Mouse (Mus musculus) neural tube, embryonic 12.5 days (tissue): ENCODE data around the gene Ogn. TPM values are rescaled to one million over a fixed set of nuclear protein-coding genes. Genes with fewer than 3 reads are reported as not detected.

Source experiments
- ATAC-seq: fragments of 200-750 bp; cut with Nextera tagmentation; 2 replicates; pipeline ENCODE4 v1.8.0; 2017; ENCODE audit warnings: low read depth, mild to moderate bottlenecking, moderate TSS enrichment, moderate library complexity; ENCODE audit not compliant: low FRiP score
- H3K27ac ChIP-seq: fragments of 300-500 bp; sonication (generic); 2 replicates; pipeline ENCODE4 v1.5.1; 2016
- H3K27me3 ChIP-seq: fragments of 300-500 bp; sonication (generic); replicated peaks from 2 replicates; pipeline ENCODE4 v1.6.1; 2016; ENCODE audit warnings: mild to moderate bottlenecking
- H3K36me3 ChIP-seq: fragments of 300-500 bp; sonication (generic); 2 replicates; pipeline ENCODE4 v1.6.1; 2016; ENCODE audit warnings: mild to moderate bottlenecking
- H3K4me1 ChIP-seq: fragments of 300-500 bp; sonication (generic); 2 replicates; pipeline ENCODE4 v1.6.1; 2016
- H3K4me2 ChIP-seq: fragments of 300-500 bp; sonication (generic); replicated peaks from 2 replicates; pipeline ENCODE4 v1.6.1; 2016; ENCODE audit warnings: mild to moderate bottlenecking
- H3K4me3 ChIP-seq: fragments of 300-500 bp; sonication (generic); 2 replicates; pipeline ENCODE4 v1.5.1; 2016
- H3K9ac ChIP-seq: fragments of 300-500 bp; sonication (generic); 2 replicates; pipeline ENCODE4 v1.6.1; 2016; ENCODE audit warnings: mild to moderate bottlenecking
- H3K9me3 ChIP-seq: fragments of 300-500 bp; sonication (generic); 2 replicates; pipeline ENCODE4 v1.6.1; 2016; ENCODE audit warnings: mild to moderate bottlenecking
- WGBS: fragments of 180-500 bp; shearing (Covaris S2); methylation state at CpG from one replicate; pipeline ENCODE4 v1.1.7; 2016; 5-methylcytosine and 5-hydroxymethylcytosine counted together
- polyA plus RNA-seq: library from polyadenylated mRNA; unstranded; fragments of >200 nt; fragmentation: Nextera tagmentation; extraction: Ambion mirVana; gene quantifications from 2 replicates; pipeline ENCODE4 v1.2.1, GENCODE M21; 2016

The Ogn gene
- polyA plus RNA-seq, 1 experiment from 2014 or later = 6.0 TPM

DNA sequence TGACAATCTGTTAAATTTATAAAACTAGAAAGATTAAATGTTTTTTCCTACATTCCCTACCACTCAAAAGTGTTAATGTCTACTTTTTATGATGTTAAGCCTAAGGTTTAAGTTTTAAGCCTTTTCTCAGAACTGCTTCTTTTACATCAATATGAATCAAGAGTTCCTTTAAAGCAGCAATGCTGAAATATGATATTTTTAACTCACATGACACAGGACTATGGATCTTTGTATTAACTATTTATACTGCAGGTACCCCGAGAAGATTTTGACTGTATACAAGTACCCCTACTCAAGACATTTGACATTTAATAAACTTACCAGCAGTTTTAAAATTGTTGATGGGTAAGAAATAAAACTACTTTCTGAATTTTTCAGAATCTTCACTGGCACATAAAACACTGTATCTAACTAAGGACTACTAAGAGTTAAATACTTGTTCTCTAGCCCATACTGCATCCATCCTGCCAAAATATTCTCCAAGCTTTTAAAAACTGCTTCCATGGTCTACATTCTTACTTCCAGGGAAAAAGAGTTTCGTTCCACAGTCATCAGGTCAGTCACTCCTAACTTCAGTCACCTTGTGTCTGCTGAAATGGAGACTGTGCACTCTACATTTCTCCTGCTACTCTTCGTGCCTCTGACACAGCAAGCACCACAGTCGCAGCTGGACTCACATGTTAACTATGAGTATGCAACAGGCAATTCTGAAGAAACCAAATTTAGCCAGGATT lies 910 bp downstream of the Ogn start:
- no peaks in the 10 kb centered on the region for H3K9me3 ChIP-seq
- no peak overlapping the region for H3K9ac ChIP-seq
- no peak overlapping the region for H3K27ac ChIP-seq
- 80% methylated on average over 4 of the region's 4 CpGs for WGBS
- H3K4me1 ChIP-seq = no peaks in the 10 kb centered on the region
- no peak for ATAC-seq
- H3K36me3 ChIP-seq = no peaks in the 10 kb centered on the region
- H3K4me2 ChIP-seq = no peak overlapping the region
- H3K27me3 ChIP-seq = no peaks in the 10 kb centered on the region
- H3K4me3 ChIP-seq = no peak overlapping the region

DNA sequence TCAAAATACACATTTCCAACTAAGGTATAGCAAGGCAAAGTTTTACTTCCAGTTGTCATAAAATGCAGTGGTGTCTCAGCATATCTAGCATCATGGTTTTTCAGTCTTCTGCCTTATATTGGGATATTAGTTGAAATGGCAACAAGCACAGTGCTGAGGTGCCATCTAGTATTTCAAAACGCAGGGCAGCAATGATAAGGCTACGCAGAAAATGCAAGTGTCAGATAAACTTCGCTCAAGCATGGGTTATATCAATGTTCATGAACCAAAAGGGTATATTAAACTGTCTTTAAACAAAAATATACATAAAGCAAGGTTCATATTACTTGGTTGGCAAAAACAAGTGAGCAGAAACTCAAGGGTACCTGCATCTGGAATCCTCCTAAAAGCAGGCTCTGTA lies 9.2 kb downstream of the Ogn start:
- Histone ChIP-seq H3K9ac (no peak overlapping the region), H3K36me3 (no peaks in the 10 kb centered on the region), H3K4me1 (no peaks in the 10 kb centered on the region), H3K9me3 (no peaks in the 10 kb centered on the region), H3K27ac (no peak overlapping the region), H3K4me2 (no peak overlapping the region), H3K27me3 (no peaks in the 10 kb centered on the region), H3K4me3 (no peak overlapping the region)
- ATAC-seq = no peak
- 91% methylated on average over 3 of the region's 3 CpGs for WGBS

DNA sequence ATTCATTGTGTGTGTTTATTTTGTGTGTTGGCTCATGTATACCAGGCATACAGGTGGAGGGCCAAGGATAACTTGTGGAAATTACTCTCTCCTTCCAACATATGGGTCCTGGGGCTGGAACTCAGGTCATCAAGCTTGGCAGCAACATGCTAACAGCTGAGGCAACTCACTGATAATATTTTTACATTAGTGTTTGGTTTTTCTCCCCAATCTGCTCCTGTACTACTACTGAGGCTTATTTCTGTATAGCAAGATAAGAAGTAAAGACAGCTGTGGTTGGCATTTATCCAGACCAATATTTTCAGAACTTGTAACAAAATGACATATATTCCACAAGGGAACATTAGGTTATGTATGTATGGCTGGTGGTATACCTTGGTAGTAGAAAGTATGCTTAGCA lies 10.5 kb downstream of the Ogn start:
- no peaks in the 10 kb centered on the region for H3K9me3 ChIP-seq
- no peaks in the 10 kb centered on the region for H3K4me1 ChIP-seq
- no peak overlapping the region for H3K4me2 ChIP-seq
- H3K27ac ChIP-seq = no peak overlapping the region
- no peaks in the 10 kb centered on the region for H3K36me3 ChIP-seq
- no peaks in the 10 kb centered on the region for H3K27me3 ChIP-seq
- ATAC-seq = no peak
- no peak overlapping the region for H3K4me3 ChIP-seq
- H3K9ac ChIP-seq = no peak overlapping the region

DNA sequence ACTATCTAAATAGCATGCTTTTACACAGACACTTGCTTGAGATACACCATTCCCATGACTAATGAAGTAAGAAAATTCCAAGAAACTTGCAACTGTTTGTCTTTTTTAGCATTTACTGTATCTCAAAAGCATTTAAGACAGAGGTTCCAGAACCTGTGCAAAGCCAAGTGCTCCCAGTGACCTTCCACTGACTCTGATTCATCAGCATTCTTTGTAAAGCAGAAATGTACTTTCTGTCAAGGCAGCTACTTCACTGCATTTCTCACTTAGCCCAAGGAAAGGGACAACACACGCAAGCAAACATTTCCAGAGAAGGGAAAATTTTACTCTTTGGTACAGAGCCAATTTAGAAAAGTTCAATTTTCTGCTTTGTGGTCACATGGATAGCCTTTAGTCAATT lies 15.4 kb downstream of the Ogn start:
- H3K27me3 ChIP-seq = no peaks in the 10 kb centered on the region
- H3K27ac ChIP-seq = no peak overlapping the region

DNA sequence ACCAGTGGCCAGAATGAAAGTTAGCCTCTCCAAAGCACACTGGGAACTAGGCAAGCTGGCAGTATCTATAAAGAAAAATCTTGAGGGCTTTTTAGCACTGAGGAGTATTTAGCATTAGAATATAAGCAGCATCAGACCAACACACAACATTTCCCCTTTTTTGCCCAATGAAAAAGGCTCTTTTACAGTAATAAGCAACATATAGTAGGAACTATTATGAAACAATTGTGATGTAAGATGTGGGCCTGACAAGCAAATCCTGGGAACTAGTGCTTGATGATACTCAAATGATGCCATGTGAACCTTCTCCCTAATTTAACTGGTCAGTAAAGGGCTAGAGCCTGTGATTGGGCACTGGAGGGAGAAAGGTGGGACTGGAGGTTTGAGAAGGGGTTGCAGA lies 20.3 kb downstream of the Ogn start:
- H3K4me1 ChIP-seq = no peaks in the 10 kb centered on the region
- H3K9me3 ChIP-seq = no peaks in the 10 kb centered on the region
- H3K27me3 ChIP-seq = no peaks in the 10 kb centered on the region
- no peak overlapping the region for H3K4me2 ChIP-seq
- H3K4me3 ChIP-seq = no peak overlapping the region
- no peak overlapping the region for H3K27ac ChIP-seq
- ATAC-seq = no peak
- H3K36me3 ChIP-seq = no peaks in the 10 kb centered on the region
- H3K9ac ChIP-seq = no peak overlapping the region

More for the DNA sequence above, 15.4 kb downstream of the Ogn start:
- no peak overlapping the region for H3K4me2 ChIP-seq
- 90% methylated on average over 1 of the region's 1 CpGs for WGBS
- H3K9ac ChIP-seq = no peak overlapping the region
- H3K4me3 ChIP-seq = no peak overlapping the region
- H3K36me3 ChIP-seq = no peaks in the 10 kb centered on the region
- ATAC-seq = no peak
- H3K4me1 ChIP-seq = no peaks in the 10 kb centered on the region
- no peaks in the 10 kb centered on the region for H3K9me3 ChIP-seq

DNA sequence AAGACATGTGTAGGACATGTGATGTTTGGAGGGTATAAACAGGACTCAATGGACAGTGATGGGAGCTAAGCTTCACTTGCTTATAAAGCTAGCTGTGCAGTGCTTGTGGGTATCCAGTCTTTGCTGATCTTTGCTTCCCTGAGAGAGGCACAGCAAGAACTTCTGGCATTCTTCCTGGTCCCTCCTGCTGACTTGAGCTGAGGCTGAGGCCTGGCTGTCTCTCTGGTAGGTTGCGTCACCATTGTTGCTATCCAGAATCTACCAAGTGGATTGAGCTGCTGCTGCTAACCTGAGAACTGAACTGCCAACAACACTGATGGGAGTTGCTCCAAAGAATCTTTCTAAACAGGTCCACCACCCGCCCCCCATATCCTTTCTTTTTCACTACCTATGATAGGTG lies 21.2 kb downstream of the Ogn start:
- Histone ChIP-seq H3K4me1 (no peaks in the 10 kb centered on the region), H3K9me3 (no peaks in the 10 kb centered on the region), H3K4me3 (no peak overlapping the region), H3K27ac (no peak overlapping the region), H3K36me3 (no peaks in the 10 kb centered on the region), H3K4me2 (no peak overlapping the region), H3K9ac (no peak overlapping the region), H3K27me3 (no peaks in the 10 kb centered on the region)
- 91% methylated on average over 2 of the region's 2 CpGs for WGBS
- ATAC-seq = no peak

DNA sequence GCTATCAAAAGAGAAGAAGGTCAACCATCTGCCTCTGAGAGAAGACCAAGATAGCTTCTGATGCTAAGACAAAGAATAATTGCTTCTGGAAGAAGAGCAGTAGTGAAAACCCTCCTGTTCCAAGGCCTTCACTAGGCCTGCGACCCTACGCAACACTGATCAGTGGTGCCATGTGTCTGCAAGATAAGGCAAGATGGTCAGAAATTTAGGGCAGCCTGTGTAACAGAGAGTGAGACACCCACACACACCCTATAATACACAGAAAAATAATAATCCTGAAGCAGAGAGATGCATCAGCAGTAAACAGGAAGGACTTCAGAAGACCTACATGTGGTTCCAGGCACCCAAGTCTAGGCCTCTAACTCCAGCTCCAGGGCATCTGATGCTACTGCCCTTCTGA lies 32.1 kb downstream of the Ogn start:
- no peak for ATAC-seq
- no peak overlapping the region for H3K4me3 ChIP-seq
- no peak overlapping the region for H3K9ac ChIP-seq
- H3K4me1 ChIP-seq = no peaks in the 10 kb centered on the region
- no peak overlapping the region for H3K4me2 ChIP-seq
- 100% methylated on average over 2 of the region's 2 CpGs for WGBS
- no peaks in the 10 kb centered on the region for H3K36me3 ChIP-seq
- H3K27ac ChIP-seq = no peak overlapping the region
- no peaks in the 10 kb centered on the region for H3K9me3 ChIP-seq
- no peaks in the 10 kb centered on the region for H3K27me3 ChIP-seq

DNA sequence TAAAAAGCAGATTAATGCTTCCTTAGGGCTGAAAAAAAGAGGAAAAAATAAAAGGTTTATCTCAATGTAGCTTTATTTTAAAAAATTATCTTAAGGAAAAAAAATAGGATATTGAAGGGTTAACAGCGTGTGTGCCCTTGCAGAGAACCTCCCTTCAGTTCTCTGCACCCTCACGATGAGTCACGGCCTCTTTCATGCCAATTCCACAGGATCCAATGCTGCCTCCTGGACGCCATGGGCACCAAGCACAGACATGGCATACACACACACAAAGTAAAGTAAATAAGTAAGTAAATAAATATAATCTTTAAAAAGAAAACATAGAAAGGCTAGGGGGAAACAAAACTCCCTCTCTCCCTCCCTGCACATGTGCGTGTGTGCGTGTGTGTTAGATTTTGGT lies 34.8 kb downstream of the Ogn start:
- Histone ChIP-seq H3K27me3 (no peaks in the 10 kb centered on the region), H3K4me1 (no peaks in the 10 kb centered on the region), H3K9me3 (no peaks in the 10 kb centered on the region), H3K27ac (no peak overlapping the region), H3K4me2 (no peak overlapping the region), H3K9ac (no peak overlapping the region), H3K36me3 (no peaks in the 10 kb centered on the region), H3K4me3 (no peak overlapping the region)
- no peak for ATAC-seq
- 86% methylated on average over 6 of the region's 6 CpGs for WGBS

DNA sequence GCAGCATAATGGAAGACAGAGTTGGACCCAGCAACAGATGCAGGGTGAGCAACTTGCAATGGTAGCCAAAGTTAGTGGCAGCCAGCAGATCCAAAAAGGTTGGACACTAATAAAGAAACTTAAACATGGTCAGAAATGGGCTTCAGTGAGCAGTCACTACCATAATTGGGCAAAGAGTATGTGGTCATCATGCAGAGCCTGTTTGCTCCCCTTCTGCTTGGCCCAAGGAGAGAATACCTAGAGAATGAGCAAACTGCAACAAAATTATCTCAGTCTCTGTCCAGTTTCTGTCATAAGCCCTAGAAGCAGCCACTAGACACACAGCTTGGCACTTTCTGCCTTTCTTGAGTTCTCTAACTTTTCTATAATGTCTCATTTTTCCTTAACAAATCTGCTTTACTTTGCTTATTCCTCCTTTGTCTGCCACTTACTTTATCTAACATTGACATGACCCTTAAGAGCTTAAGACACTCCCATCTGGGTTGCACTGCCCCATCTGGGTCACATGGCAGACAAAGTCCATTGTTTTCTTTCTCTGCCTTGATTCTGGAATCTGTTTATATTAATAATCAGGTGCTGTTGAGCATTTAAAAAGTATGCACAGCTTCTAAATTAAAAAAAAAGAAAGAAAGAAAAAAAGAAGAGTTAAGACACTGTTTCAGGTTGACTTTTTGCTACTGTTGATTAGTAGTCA lies 36.0 kb downstream of the Ogn start:
- no peaks in the 10 kb centered on the region for H3K9me3 ChIP-seq
- ATAC-seq = no peak
- H3K4me2 ChIP-seq = no peak overlapping the region
- H3K36me3 ChIP-seq = no peaks in the 10 kb centered on the region
- H3K27me3 ChIP-seq = no peaks in the 10 kb centered on the region
- no peak overlapping the region for H3K9ac ChIP-seq
- H3K4me1 ChIP-seq = no peaks in the 10 kb centered on the region
- H3K4me3 ChIP-seq = no peak overlapping the region
- no peak overlapping the region for H3K27ac ChIP-seq

DNA sequence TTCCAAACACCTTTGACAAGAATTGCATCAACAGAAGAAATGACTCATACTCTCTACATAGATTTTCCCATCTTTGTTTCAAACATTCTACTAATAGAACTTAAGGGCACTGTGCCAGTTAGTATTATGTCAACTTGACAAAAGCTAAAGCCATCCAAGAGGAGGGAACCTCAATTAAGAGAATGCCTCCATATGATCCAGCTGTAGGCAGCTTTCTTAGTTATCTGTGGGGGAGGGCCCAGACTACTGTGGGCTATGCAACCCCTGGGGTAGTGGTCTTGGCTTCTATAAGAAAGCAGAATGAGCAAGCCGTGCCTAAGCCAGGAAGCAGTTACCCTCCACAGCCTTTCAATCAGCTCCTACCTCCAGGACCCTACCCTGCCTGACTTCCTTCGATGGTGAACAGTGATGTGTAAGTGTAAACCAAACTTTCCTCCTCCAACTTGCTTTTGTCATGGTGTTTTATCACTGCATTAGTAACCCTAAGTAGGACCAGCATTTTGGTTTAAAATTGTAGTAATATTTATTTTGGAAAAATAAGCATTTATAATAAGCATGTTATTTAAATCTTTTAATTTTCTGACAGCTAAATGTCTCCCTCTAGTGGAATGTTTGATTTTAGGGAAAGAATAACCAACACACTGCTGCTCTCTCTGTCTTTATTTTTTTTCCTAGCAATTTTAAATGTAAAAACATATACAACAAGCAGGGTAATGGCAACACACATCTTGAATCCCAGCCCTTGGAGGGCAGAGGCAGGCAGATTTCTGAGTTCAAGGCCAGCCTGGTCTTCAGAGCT lies 37.1 kb downstream of the Ogn start:
- no peaks in the 10 kb centered on the region for H3K9me3 ChIP-seq
- ATAC-seq = no peak

DNA sequence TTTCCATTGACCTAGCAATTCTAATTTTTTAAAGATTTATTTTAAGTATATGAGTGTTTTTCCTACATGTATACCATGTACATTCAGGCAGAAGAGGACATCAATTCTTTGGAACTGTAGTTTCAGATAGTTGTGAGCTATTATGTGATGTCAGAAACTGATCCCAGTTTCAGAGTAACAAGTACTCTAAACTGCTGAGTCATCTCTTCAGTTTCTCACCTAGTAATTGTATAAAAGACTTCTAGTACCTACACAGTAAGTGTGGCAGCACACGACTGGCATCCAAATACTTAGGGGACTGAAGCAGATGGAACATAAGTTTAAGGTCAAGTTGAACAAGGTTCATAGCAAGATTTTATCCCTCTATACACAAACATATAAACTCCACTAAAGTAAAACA lies 38.2 kb downstream of the Ogn start:
- H3K27me3 ChIP-seq = no peaks in the 10 kb centered on the region
- no peak overlapping the region for H3K4me2 ChIP-seq
- no peak overlapping the region for H3K27ac ChIP-seq
- H3K4me1 ChIP-seq = no peaks in the 10 kb centered on the region
- ATAC-seq = no peak
- no peak overlapping the region for H3K4me3 ChIP-seq
- no peaks in the 10 kb centered on the region for H3K36me3 ChIP-seq
- H3K9ac ChIP-seq = no peak overlapping the region
- WGBS = 86% methylated on average over 1 of the region's 1 CpGs
- H3K9me3 ChIP-seq = no peaks in the 10 kb centered on the region

More for the DNA sequence above, 37.1 kb downstream of the Ogn start:
- 84% methylated on average over 2 of the region's 2 CpGs for WGBS
- no peak overlapping the region for H3K9ac ChIP-seq
- no peak overlapping the region for H3K4me2 ChIP-seq
- H3K27me3 ChIP-seq = no peaks in the 10 kb centered on the region
- H3K27ac ChIP-seq = no peak overlapping the region
- no peaks in the 10 kb centered on the region for H3K36me3 ChIP-seq
- no peaks in the 10 kb centered on the region for H3K4me1 ChIP-seq
- no peak overlapping the region for H3K4me3 ChIP-seq

DNA sequence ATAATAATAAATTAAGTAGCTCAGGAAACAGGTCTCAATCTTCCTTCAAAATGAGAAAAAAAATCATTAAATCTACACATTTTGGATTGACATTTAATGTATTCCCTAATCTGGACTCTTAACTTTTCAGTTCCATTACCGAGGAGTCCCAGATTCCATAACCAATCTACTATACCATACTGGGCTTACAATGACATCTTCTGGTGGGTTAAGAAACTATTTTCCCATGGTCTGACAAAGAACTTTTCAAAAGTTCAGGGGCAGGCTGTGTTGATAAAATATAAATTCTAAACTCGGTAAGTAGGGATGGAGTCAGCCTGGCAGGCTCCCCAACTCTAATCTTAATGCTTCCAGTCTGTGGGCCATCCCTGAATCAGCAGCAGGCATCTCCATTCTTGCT lies 43.3 kb downstream of the Ogn start:
- Histone ChIP-seq H3K9me3 (no peaks in the 10 kb centered on the region), H3K27me3 (no peaks in the 10 kb centered on the region), H3K36me3 (no peaks in the 10 kb centered on the region), H3K4me3 (no peak overlapping the region), H3K4me1 (peaks cover 6% of the 10 kb centered on the region), H3K4me2 (peak overlapping the region; percentile 88), H3K27ac (no peak overlapping the region), H3K9ac (no peak overlapping the region)
- no peak for ATAC-seq
- WGBS = 48% methylated on average over 2 of the region's 2 CpGs
